Mouse (Mus musculus): ENCODE data around the gene Ube2e2. TPM values are rescaled to one million over a fixed set of nuclear protein-coding genes. Genes with fewer than 3 reads are reported as not detected.
"Not testable (repeated sequence)": the region's sequence is repeated elsewhere in the genome, so short reads cannot be mapped to it uniquely, and the experiment has no call there.

Gene Ube2e2
- total and polyA plus RNA-seq, 2 experiments: 25.2 to 84.8 TPM

GRCm38 (mm10) chr14:18553987-18554626 is 340.0 kb downstream of the Ube2e2 start:
- Histone ChIP-seq H3K36me3 (ENCODE audit: control insufficient read depth, insufficient read depth, low read length) (no peaks in the 10 kb centered on the region), H3K4me3 (ENCODE audit: insufficient read depth, low read depth, low read length) (no peak overlapping the region), H3K27ac (replicated peaks; ENCODE audit: insufficient read depth, low read depth, low read length) (no peak overlapping the region), H3K79me2 (ENCODE audit: control insufficient read depth, insufficient read depth, low read length) (no peaks in the 10 kb centered on the region), H3K4me1 (ENCODE audit: control insufficient read depth, insufficient read depth, low read length) (no peaks in the 10 kb centered on the region), H3K9ac (ENCODE audit: low read depth, low read length) (no peak overlapping the region), H3K27me3 (ENCODE audit: control insufficient read depth, insufficient read depth, low read length) (no peaks in the 10 kb centered on the region)
- TF ChIP-seq POLR2A (IDR thresholded peaks at IDR 0.05; ENCODE audit: extremely low read depth, insufficient read depth, low read length): no peak
- no peak for DNase-seq (ENCODE audit: extremely low read depth, low read depth, low spot score)
- 92% methylated on average over 3 of the region's 3 CpGs for WGBS

- no peak for TF ChIP-seq CTCF (IDR thresholded peaks at IDR 0.05; ENCODE audit: low read depth, low read length)
- no peak for TF ChIP-seq POLR2A (IDR thresholded peaks at IDR 0.05; ENCODE audit: extremely low read depth, insufficient read depth, low read length)
Measured at GRCm38 (mm10) chr14:18547541-18547940, 346.5 kb downstream of the Ube2e2 start.

GRCm38 (mm10) chr14:18539092-18539491 is 355.0 kb downstream of the Ube2e2 start:
- not testable (repeated sequence) for H3K36me3 ChIP-seq (ENCODE audit: control insufficient read depth, insufficient read depth, low read length); H3K4me1 ChIP-seq (ENCODE audit: control insufficient read depth, insufficient read depth, low read length); H3K27ac ChIP-seq (replicated peaks; ENCODE audit: insufficient read depth, low read depth, low read length); H3K9ac ChIP-seq (ENCODE audit: low read depth, low read length); H3K4me3 ChIP-seq (ENCODE audit: insufficient read depth, low read depth, low read length); H3K27me3 ChIP-seq (ENCODE audit: control insufficient read depth, insufficient read depth, low read length); H3K79me2 ChIP-seq (ENCODE audit: control insufficient read depth, insufficient read depth, low read length)
- WGBS: 43% methylated on average over 4 of the region's 4 CpGs
- DNase-seq (ENCODE audit: extremely low read depth, low read depth, low spot score): peak; percentile 75

More at GRCm38 (mm10) chr14:18547541-18547940, 346.5 kb downstream of the Ube2e2 start:
- H3K36me3 ChIP-seq (ENCODE audit: control insufficient read depth, insufficient read depth, low read length): no peaks in the 10 kb centered on the region
- WGBS: 86% methylated on average over 5 of the region's 5 CpGs
- H3K4me3 ChIP-seq (ENCODE audit: insufficient read depth, low read depth, low read length): no peak overlapping the region
- H3K27me3 ChIP-seq (ENCODE audit: control insufficient read depth, insufficient read depth, low read length): no peaks in the 10 kb centered on the region
- no peak overlapping the region for H3K27ac ChIP-seq (replicated peaks; ENCODE audit: insufficient read depth, low read depth, low read length)
- no peaks in the 10 kb centered on the region for H3K79me2 ChIP-seq (ENCODE audit: control insufficient read depth, insufficient read depth, low read length)
- no peak for DNase-seq (ENCODE audit: extremely low read depth, low read depth, low spot score)
- no peaks in the 10 kb centered on the region for H3K4me1 ChIP-seq (ENCODE audit: control insufficient read depth, insufficient read depth, low read length)
- no peak overlapping the region for H3K9ac ChIP-seq (ENCODE audit: low read depth, low read length)

GRCm38 (mm10) chr14:18530899-18531298 is 363.2 kb downstream of the Ube2e2 start:
- WGBS: 75% methylated on average over 2 of the region's 2 CpGs
- H3K9ac ChIP-seq (ENCODE audit: low read depth, low read length): no peak overlapping the region
- H3K27me3 ChIP-seq (ENCODE audit: control insufficient read depth, insufficient read depth, low read length): no peaks in the 10 kb centered on the region
- no peak overlapping the region for H3K27ac ChIP-seq (replicated peaks; ENCODE audit: insufficient read depth, low read depth, low read length)
- H3K36me3 ChIP-seq (ENCODE audit: control insufficient read depth, insufficient read depth, low read length): no peaks in the 10 kb centered on the region
- H3K4me1 ChIP-seq (ENCODE audit: control insufficient read depth, insufficient read depth, low read length): no peaks in the 10 kb centered on the region
- H3K4me3 ChIP-seq (ENCODE audit: insufficient read depth, low read depth, low read length): no peak overlapping the region
- no peak for DNase-seq (ENCODE audit: extremely low read depth, low read depth, low spot score)
- no peaks in the 10 kb centered on the region for H3K79me2 ChIP-seq (ENCODE audit: control insufficient read depth, insufficient read depth, low read length)
- no peak for TF ChIP-seq POLR2A (IDR thresholded peaks at IDR 0.05; ENCODE audit: extremely low read depth, insufficient read depth, low read length)
- no peak for TF ChIP-seq CTCF (IDR thresholded peaks at IDR 0.05; ENCODE audit: low read depth, low read length)

- H3K27ac ChIP-seq (replicated peaks; ENCODE audit: insufficient read depth, low read depth, low read length): no peak overlapping the region
- DNase-seq (ENCODE audit: extremely low read depth, low read depth, low spot score): no peak
- 87% methylated on average over 4 of the region's 4 CpGs for WGBS
- H3K4me3 ChIP-seq (ENCODE audit: insufficient read depth, low read depth, low read length): no peak overlapping the region
- no peak overlapping the region for H3K9ac ChIP-seq (ENCODE audit: low read depth, low read length)
- no peaks in the 10 kb centered on the region for H3K4me1 ChIP-seq (ENCODE audit: control insufficient read depth, insufficient read depth, low read length)
- H3K27me3 ChIP-seq (ENCODE audit: control insufficient read depth, insufficient read depth, low read length): no peaks in the 10 kb centered on the region
- no peaks in the 10 kb centered on the region for H3K79me2 ChIP-seq (ENCODE audit: control insufficient read depth, insufficient read depth, low read length)
- TF ChIP-seq POLR2A (IDR thresholded peaks at IDR 0.05; ENCODE audit: extremely low read depth, insufficient read depth, low read length): no peak
- no peak for TF ChIP-seq CTCF (IDR thresholded peaks at IDR 0.05; ENCODE audit: low read depth, low read length)
- no peaks in the 10 kb centered on the region for H3K36me3 ChIP-seq (ENCODE audit: control insufficient read depth, insufficient read depth, low read length)
Measured at GRCm38 (mm10) chr14:18530496-18530895, 363.6 kb downstream of the Ube2e2 start.
